Mouse (Mus musculus): Measurements from ENCODE around the gene Pdia3. TPM values are rescaled to one million over a fixed set of nuclear protein-coding genes. Genes with fewer than 3 reads are reported as not detected.
A peak's percentile ranks its signal among the peaks of the same experiment; 100 is the strongest.

Gene Pdia3
- polyA plus RNA-seq, 1 experiment from 2014 or later: 585 TPM

- 23% methylated on average over 4 of the region's 4 CpGs for WGBS
- Histone ChIP-seq H3K4me3 (ENCODE audit: low read depth, low read length) (peak overlapping the region; percentile 65), H3K9me3 (ENCODE audit: control insufficient read depth, low read length) (no peaks in the 10 kb centered on the region), H3K27me3 (ENCODE audit: control insufficient read depth, insufficient read depth, low read length) (no peaks in the 10 kb centered on the region), H3K4me2 (ENCODE audit: low read depth) (peak overlapping the region; percentile 56), H3K9ac (ENCODE audit: low read length) (peak overlapping the region; percentile 83), H3K4me1 (ENCODE audit: control insufficient read depth, insufficient read depth, low read length) (peaks cover 21% of the 10 kb centered on the region), H3K36me3 (ENCODE audit: control insufficient read depth, insufficient read depth, low read length) (no peaks in the 10 kb centered on the region), H3K27ac (ENCODE audit: low read depth, low read length) (peak overlapping the region; percentile 84)
- no peak for DNase-seq (ENCODE audit: low spot score)
- ATAC-seq (ENCODE audit: insufficient read depth, low FRiP score, low TSS enrichment): 0 out of 2 replicates have a peak, but pooled peaks have one; percentile 1
Observed at GRCm38 (mm10) chr2:121412843-121413386, 660 bp upstream of the Pdia3 start.

GRCm38 (mm10) chr2:121414139-121414685 lies 637 bp downstream of the Pdia3 start:
- Histone ChIP-seq H3K9me3 (ENCODE audit: control insufficient read depth, low read length) (no peaks in the 10 kb centered on the region), H3K4me3 (ENCODE audit: low read depth, low read length) (peak overlapping the region; percentile 65), H3K27ac (ENCODE audit: low read depth, low read length) (peak overlapping the region; percentile 84), H3K4me1 (ENCODE audit: control insufficient read depth, insufficient read depth, low read length) (peaks cover 21% of the 10 kb centered on the region), H3K27me3 (ENCODE audit: control insufficient read depth, insufficient read depth, low read length) (no peaks in the 10 kb centered on the region), H3K36me3 (ENCODE audit: control insufficient read depth, insufficient read depth, low read length) (no peaks in the 10 kb centered on the region), H3K4me2 (ENCODE audit: low read depth) (peak overlapping the region; percentile 70), H3K9ac (ENCODE audit: low read length) (peak overlapping the region; percentile 83)
- peak; percentile 46 for DNase-seq (ENCODE audit: low spot score)
- WGBS: under 1% methylated on average over 32 of the region's 32 CpGs
- peak; percentile 37 for ATAC-seq (ENCODE audit: insufficient read depth, low FRiP score, low TSS enrichment)

GRCm38 (mm10) chr2:121415103-121415502 lies 1.5 kb downstream of the Pdia3 start:
- H3K4me2 ChIP-seq (ENCODE audit: low read depth): peak overlapping the region; percentile 70
- peaks cover 21% of the 10 kb centered on the region for H3K4me1 ChIP-seq (ENCODE audit: control insufficient read depth, insufficient read depth, low read length)
- no peaks in the 10 kb centered on the region for H3K9me3 ChIP-seq (ENCODE audit: control insufficient read depth, low read length)
- no peak for DNase-seq (ENCODE audit: low spot score)
- peak overlapping the region; percentile 65 for H3K4me3 ChIP-seq (ENCODE audit: low read depth, low read length)
- H3K27ac ChIP-seq (ENCODE audit: low read depth, low read length): no peak overlapping the region
- 52% methylated on average over 3 of the region's 3 CpGs for WGBS
- no peaks in the 10 kb centered on the region for H3K27me3 ChIP-seq (ENCODE audit: control insufficient read depth, insufficient read depth, low read length)
- H3K36me3 ChIP-seq (ENCODE audit: control insufficient read depth, insufficient read depth, low read length): no peaks in the 10 kb centered on the region
- no peak for ATAC-seq (ENCODE audit: insufficient read depth, low FRiP score, low TSS enrichment)
- H3K9ac ChIP-seq (ENCODE audit: low read length): peak overlapping the region; percentile 42

GRCm38 (mm10) chr2:121415591-121415990 lies 2.0 kb downstream of the Pdia3 start:
- Histone ChIP-seq H3K27me3 (ENCODE audit: control insufficient read depth, insufficient read depth, low read length) (no peaks in the 10 kb centered on the region), H3K4me1 (ENCODE audit: control insufficient read depth, insufficient read depth, low read length) (peaks cover 21% of the 10 kb centered on the region), H3K9me3 (ENCODE audit: control insufficient read depth, low read length) (no peaks in the 10 kb centered on the region), H3K9ac (ENCODE audit: low read length) (no peak overlapping the region), H3K4me3 (ENCODE audit: low read depth, low read length) (peak overlapping the region; percentile 65), H3K4me2 (ENCODE audit: low read depth) (peak overlapping the region; percentile 70), H3K36me3 (ENCODE audit: control insufficient read depth, insufficient read depth, low read length) (no peaks in the 10 kb centered on the region), H3K27ac (ENCODE audit: low read depth, low read length) (no peak overlapping the region)
- WGBS: 92% methylated on average over 3 of the region's 3 CpGs
- ATAC-seq (ENCODE audit: insufficient read depth, low FRiP score, low TSS enrichment): no peak
- no peak for DNase-seq (ENCODE audit: low spot score)

- Histone ChIP-seq H3K9me3 (ENCODE audit: control insufficient read depth, low read length) (no peaks in the 10 kb centered on the region), H3K36me3 (ENCODE audit: control insufficient read depth, insufficient read depth, low read length) (no peaks in the 10 kb centered on the region), H3K4me2 (ENCODE audit: low read depth) (peak overlapping the region; percentile 12; the same call in 1 of the 2 replicates), H3K27me3 (ENCODE audit: control insufficient read depth, insufficient read depth, low read length) (no peaks in the 10 kb centered on the region), H3K9ac (ENCODE audit: low read length) (no peak overlapping the region), H3K4me3 (ENCODE audit: low read depth, low read length) (no peak overlapping the region), H3K4me1 (ENCODE audit: control insufficient read depth, insufficient read depth, low read length) (peaks cover 21% of the 10 kb centered on the region), H3K27ac (ENCODE audit: low read depth, low read length) (no peak overlapping the region)
- WGBS: 93% methylated on average over 6 of the region's 6 CpGs
- ATAC-seq (ENCODE audit: insufficient read depth, low FRiP score, low TSS enrichment) (no peak), DNase-seq (ENCODE audit: low spot score) (no peak)
Observed at GRCm38 (mm10) chr2:121416356-121416755, 2.8 kb downstream of the Pdia3 start.

- ATAC-seq (ENCODE audit: insufficient read depth, low FRiP score, low TSS enrichment) (no peak), DNase-seq (ENCODE audit: low spot score) (no peak)
- peaks cover 16% of the 10 kb centered on the region for H3K4me1 ChIP-seq (ENCODE audit: control insufficient read depth, insufficient read depth, low read length)
- H3K4me3 ChIP-seq (ENCODE audit: low read depth, low read length): no peak overlapping the region
- H3K9ac ChIP-seq (ENCODE audit: low read length): no peak overlapping the region
- WGBS: 96% methylated on average over 3 of the region's 3 CpGs
- H3K36me3 ChIP-seq (ENCODE audit: control insufficient read depth, insufficient read depth, low read length): peaks cover 4% of the 10 kb centered on the region; the same call in 1 of the 2 replicates
- no peak overlapping the region for H3K4me2 ChIP-seq (ENCODE audit: low read depth)
- no peak overlapping the region for H3K27ac ChIP-seq (ENCODE audit: low read depth, low read length)
- H3K27me3 ChIP-seq (ENCODE audit: control insufficient read depth, insufficient read depth, low read length): no peaks in the 10 kb centered on the region
- no peaks in the 10 kb centered on the region for H3K9me3 ChIP-seq (ENCODE audit: control insufficient read depth, low read length)
Observed at GRCm38 (mm10) chr2:121418476-121418875, 4.9 kb downstream of the Pdia3 start.

GRCm38 (mm10) chr2:121423166-121423565 lies 9.6 kb downstream of the Pdia3 start:
- WGBS: 89% methylated on average over 2 of the region's 2 CpGs
- Histone ChIP-seq H3K9ac (ENCODE audit: low read length) (no peak overlapping the region), H3K4me2 (ENCODE audit: low read depth) (no peak overlapping the region), H3K4me3 (ENCODE audit: low read depth, low read length) (no peak overlapping the region), H3K9me3 (ENCODE audit: control insufficient read depth, low read length) (no peaks in the 10 kb centered on the region), H3K36me3 (ENCODE audit: control insufficient read depth, insufficient read depth, low read length) (peaks cover 17% of the 10 kb centered on the region), H3K27ac (ENCODE audit: low read depth, low read length) (no peak overlapping the region), H3K27me3 (ENCODE audit: control insufficient read depth, insufficient read depth, low read length) (no peaks in the 10 kb centered on the region), H3K4me1 (ENCODE audit: control insufficient read depth, insufficient read depth, low read length) (no peaks in the 10 kb centered on the region)
- ATAC-seq (ENCODE audit: insufficient read depth, low FRiP score, low TSS enrichment) (no peak), DNase-seq (ENCODE audit: low spot score) (no peak)

- 94% methylated on average over 2 of the region's 2 CpGs for WGBS
- no peak overlapping the region for H3K4me2 ChIP-seq (ENCODE audit: low read depth)
- H3K36me3 ChIP-seq (ENCODE audit: control insufficient read depth, insufficient read depth, low read length): peaks cover 22% of the 10 kb centered on the region
- no peak overlapping the region for H3K9ac ChIP-seq (ENCODE audit: low read length)
- no peaks in the 10 kb centered on the region for H3K27me3 ChIP-seq (ENCODE audit: control insufficient read depth, insufficient read depth, low read length)
- no peaks in the 10 kb centered on the region for H3K9me3 ChIP-seq (ENCODE audit: control insufficient read depth, low read length)
- no peaks in the 10 kb centered on the region for H3K4me1 ChIP-seq (ENCODE audit: control insufficient read depth, insufficient read depth, low read length)
- ATAC-seq (ENCODE audit: insufficient read depth, low FRiP score, low TSS enrichment): no peak
- no peak overlapping the region for H3K27ac ChIP-seq (ENCODE audit: low read depth, low read length)
- no peak for DNase-seq (ENCODE audit: low spot score)
- H3K4me3 ChIP-seq (ENCODE audit: low read depth, low read length): no peak overlapping the region
Observed at GRCm38 (mm10) chr2:121425890-121426289, 12.3 kb downstream of the Pdia3 start.

GRCm38 (mm10) chr2:121434854-121435253 lies 21.3 kb downstream of the Pdia3 start:
- H3K9me3 ChIP-seq (ENCODE audit: control insufficient read depth, low read length): no peaks in the 10 kb centered on the region
- H3K27ac ChIP-seq (ENCODE audit: low read depth, low read length): no peak overlapping the region
- no peak overlapping the region for H3K4me2 ChIP-seq (ENCODE audit: low read depth)
- no peak overlapping the region for H3K4me3 ChIP-seq (ENCODE audit: low read depth, low read length)
- 97% methylated on average over 1 of the region's 1 CpGs for WGBS
- DNase-seq (ENCODE audit: low spot score): no peak
- no peak for ATAC-seq (ENCODE audit: insufficient read depth, low FRiP score, low TSS enrichment)
- H3K27me3 ChIP-seq (ENCODE audit: control insufficient read depth, insufficient read depth, low read length): no peaks in the 10 kb centered on the region
- H3K36me3 ChIP-seq (ENCODE audit: control insufficient read depth, insufficient read depth, low read length): peaks cover 35% of the 10 kb centered on the region
- no peak overlapping the region for H3K9ac ChIP-seq (ENCODE audit: low read length)
- no peaks in the 10 kb centered on the region for H3K4me1 ChIP-seq (ENCODE audit: control insufficient read depth, insufficient read depth, low read length)

Data from neural tube, embryonic 11.5 days (tissue).